Mouse (Mus musculus) embryonic facial prominence, embryonic 14.5 days (tissue): ENCODE measurements around the gene Gsg1l. TPM values are rescaled to one million over a fixed set of nuclear protein-coding genes. Genes with fewer than 3 reads are reported as not detected.
A peak's percentile ranks its signal among the peaks of the same experiment; 100 is the strongest.

ENCODE experiments used
- ATAC-seq: fragments of 200-750 bp; cut with Nextera tagmentation; 2 replicates; pipeline ENCODE4 v1.8.0; 2017; ENCODE audit warnings: low read depth, moderate number of reproducible peaks, moderate TSS enrichment
- DNase-seq: peaks from one replicate; pipeline ENCODE4 v3.0.0-alpha.2; 2015; ENCODE audit warnings: low spot score
- H3K27ac ChIP-seq: fragments of 300-500 bp; sonication (generic); replicated peaks from 2 replicates; pipeline ENCODE4 v1.5.1; 2014; ENCODE audit warnings: low read depth, mild to moderate bottlenecking, low read length, moderate library complexity
- H3K27me3 ChIP-seq: fragments of 300-500 bp; sonication (generic); replicated peaks from 2 replicates; pipeline ENCODE4 v1.6.1; 2014; ENCODE audit warnings: low read length; ENCODE audit not compliant: control insufficient read depth, insufficient read depth
- H3K36me3 ChIP-seq: fragments of 300-500 bp; sonication (generic); 2 replicates; pipeline ENCODE4 v1.6.1; 2014; ENCODE audit warnings: low read length, mixed read lengths; ENCODE audit not compliant: control insufficient read depth, insufficient read depth
- H3K4me1 ChIP-seq: fragments of 300-500 bp; sonication (generic); 2 replicates; pipeline ENCODE4 v1.6.1; 2014; ENCODE audit warnings: antibody characterized with exemption, low read length; ENCODE audit not compliant: control insufficient read depth, insufficient read depth
- H3K4me2 ChIP-seq: fragments of 300-500 bp; sonication (generic); 2 replicates; pipeline ENCODE4 v1.6.1; 2014; ENCODE audit warnings: low read depth, mild to moderate bottlenecking, low read length, moderate library complexity, mixed read lengths
- H3K4me3 ChIP-seq: fragments of 300-500 bp; sonication (generic); 2 replicates; pipeline ENCODE4 v1.5.1; 2014; ENCODE audit warnings: low read depth, mild to moderate bottlenecking, low read length
- H3K9ac ChIP-seq: fragments of 300-500 bp; sonication (generic); 2 replicates; pipeline ENCODE4 v1.6.1; 2014; ENCODE audit warnings: low read depth, mild to moderate bottlenecking, low read length, moderate library complexity, mixed read lengths
- H3K9me3 ChIP-seq: fragments of 300-500 bp; sonication (generic); 2 replicates; pipeline ENCODE4 v1.6.1; 2016; ENCODE audit warnings: low read length; ENCODE audit not compliant: control insufficient read depth
- WGBS: fragments of 180-500 bp; shearing (Covaris S2); extraction: QIAGEN DNeasy Blood & Tissue Kit; methylation state at CpG from one replicate; pipeline ENCODE4 v1.1.7; 2014; 5-methylcytosine and 5-hydroxymethylcytosine counted together
- polyA plus RNA-seq: library from polyadenylated mRNA; unstranded; fragments of >200 nt; fragmentation: Nextera tagmentation; extraction: Ambion mirVana; gene quantifications from 2 replicates; pipeline ENCODE4 v1.2.1, GENCODE M21; 2014

Gsg1l gene
- 2.0 and 2.7 TPM in 2 replicates for polyA plus RNA-seq

- Histone ChIP-seq H3K4me1 (no peaks in the 10 kb centered on the region), H3K27ac (no peak within 1 kb of the TSS), H3K36me3 (no peaks in the 10 kb centered on the region), H3K27me3 (peaks cover 56% of the 10 kb centered on the region), H3K9ac (peak within 1 kb of the TSS; percentile 66), H3K9me3 (no peaks in the 10 kb centered on the region), H3K4me3 (peak within 1 kb of the TSS; percentile 64), H3K4me2 (peak within 1 kb of the TSS; percentile 99)
- 1% methylated on average over 13 of the region's 49 CpGs for WGBS
- no peak for DNase-seq
- no peak for ATAC-seq
Measured at GRCm38 (mm10) chr7:126082286-126082741, at the start of gene Gsg1l. Gsg1l (minus strand) TSS chr7:126082411.

- WGBS = 88% methylated on average over 2 of the region's 2 CpGs
Measured at GRCm38 (mm10) chr7:126127673-126128072, 45.5 kb upstream of the Gsg1l start.

GRCm38 (mm10) chr7:126126502-126126901 is 44.3 kb upstream of the Gsg1l start:
- Histone ChIP-seq H3K27me3 (no peaks in the 10 kb centered on the region), H3K9ac (no peak overlapping the region), H3K4me1 (no peaks in the 10 kb centered on the region), H3K4me2 (no peak overlapping the region), H3K4me3 (no peak overlapping the region), H3K36me3 (peaks cover 82% of the 10 kb centered on the region), H3K27ac (no peak overlapping the region), H3K9me3 (no peaks in the 10 kb centered on the region)
- 81% methylated on average over 3 of the region's 3 CpGs for WGBS
- DNase-seq (no peak), ATAC-seq (no peak)

More at GRCm38 (mm10) chr7:126127673-126128072, 45.5 kb upstream of the Gsg1l start:
- Histone ChIP-seq H3K36me3 (peaks cover 72% of the 10 kb centered on the region), H3K4me2 (no peak overlapping the region), H3K27me3 (no peaks in the 10 kb centered on the region), H3K4me1 (no peaks in the 10 kb centered on the region), H3K27ac (no peak overlapping the region), H3K9me3 (no peaks in the 10 kb centered on the region), H3K4me3 (no peak overlapping the region), H3K9ac (no peak overlapping the region)
- ATAC-seq = no peak
- no peak for DNase-seq

- Histone ChIP-seq H3K9me3 (no peaks in the 10 kb centered on the region), H3K4me3 (no peak overlapping the region), H3K27ac (no peak overlapping the region), H3K4me1 (no peaks in the 10 kb centered on the region), H3K36me3 (peaks cover 74% of the 10 kb centered on the region), H3K27me3 (no peaks in the 10 kb centered on the region), H3K9ac (no peak overlapping the region), H3K4me2 (no peak overlapping the region)
- WGBS = 79% methylated on average over 4 of the region's 4 CpGs
- ATAC-seq = peak; percentile 33; the same call in 1 of the 2 replicates
- DNase-seq = peak; percentile 11
Measured at GRCm38 (mm10) chr7:126121533-126121932, 39.3 kb upstream of the Gsg1l start.

- Histone ChIP-seq H3K36me3 (peaks cover 85% of the 10 kb centered on the region), H3K27me3 (no peaks in the 10 kb centered on the region), H3K9ac (no peak overlapping the region), H3K4me3 (no peak overlapping the region), H3K27ac (no peak overlapping the region), H3K9me3 (no peaks in the 10 kb centered on the region), H3K4me1 (no peaks in the 10 kb centered on the region), H3K4me2 (no peak overlapping the region)
- ATAC-seq (no peak), DNase-seq (peak; percentile 37)
- WGBS = 56% methylated on average over 6 of the region's 6 CpGs
Measured at GRCm38 (mm10) chr7:126119819-126120218, 37.6 kb upstream of the Gsg1l start.

- peak; percentile 29 for DNase-seq
- Histone ChIP-seq H3K27ac (no peak overlapping the region), H3K27me3 (no peaks in the 10 kb centered on the region), H3K9me3 (no peaks in the 10 kb centered on the region), H3K9ac (no peak overlapping the region), H3K36me3 (peaks cover 87% of the 10 kb centered on the region), H3K4me2 (no peak overlapping the region), H3K4me1 (no peaks in the 10 kb centered on the region), H3K4me3 (no peak overlapping the region)
- ATAC-seq = no peak
- 81% methylated on average over 4 of the region's 4 CpGs for WGBS
Measured at GRCm38 (mm10) chr7:126113263-126113662, 31.1 kb upstream of the Gsg1l start.

- H3K9me3 ChIP-seq = no peaks in the 10 kb centered on the region
- DNase-seq (no peak), ATAC-seq (no peak)
- no peak overlapping the region for H3K4me2 ChIP-seq
- H3K27me3 ChIP-seq = no peaks in the 10 kb centered on the region
- WGBS = 82% methylated on average over 2 of the region's 2 CpGs
- peaks cover 93% of the 10 kb centered on the region for H3K36me3 ChIP-seq
- no peak overlapping the region for H3K27ac ChIP-seq
- no peak overlapping the region for H3K9ac ChIP-seq
- no peaks in the 10 kb centered on the region for H3K4me1 ChIP-seq
- no peak overlapping the region for H3K4me3 ChIP-seq
Measured at GRCm38 (mm10) chr7:126111230-126111629, 29.0 kb upstream of the Gsg1l start.

- H3K9me3 ChIP-seq = no peaks in the 10 kb centered on the region
- 83% methylated on average over 3 of the region's 3 CpGs for WGBS
- peaks cover 90% of the 10 kb centered on the region for H3K36me3 ChIP-seq
- H3K27ac ChIP-seq = no peak overlapping the region
- H3K4me3 ChIP-seq = no peak overlapping the region
- H3K27me3 ChIP-seq = no peaks in the 10 kb centered on the region
- DNase-seq (no peak), ATAC-seq (no peak)
- H3K4me2 ChIP-seq = no peak overlapping the region
- H3K9ac ChIP-seq = no peak overlapping the region
- no peaks in the 10 kb centered on the region for H3K4me1 ChIP-seq
Measured at GRCm38 (mm10) chr7:126109898-126110297, 27.7 kb upstream of the Gsg1l start.

- Histone ChIP-seq H3K27me3 (no peaks in the 10 kb centered on the region), H3K4me1 (no peaks in the 10 kb centered on the region), H3K4me2 (no peak overlapping the region), H3K36me3 (peaks cover 74% of the 10 kb centered on the region), H3K9me3 (no peaks in the 10 kb centered on the region), H3K9ac (no peak overlapping the region), H3K4me3 (no peak overlapping the region), H3K27ac (no peak overlapping the region)
- no peak for ATAC-seq
- DNase-seq = no peak
- WGBS = 95% methylated on average over 11 of the region's 11 CpGs
Measured at GRCm38 (mm10) chr7:126100440-126100839, 18.2 kb upstream of the Gsg1l start.
